Mouse (Mus musculus) frontal cortex, adult 2 months (tissue): Measurements from ENCODE around the gene Plek2. TPM values are rescaled to one million over a fixed set of nuclear protein-coding genes. Genes with fewer than 3 reads are reported as not detected.

Experiments used
- polyA plus RNA-seq: library from polyadenylated mRNA; depleted of rRNA; stranded (reverse); fragments of >200 nt; gene quantifications from 2 replicates; pipeline ENCODE4 v1.2.3, GENCODE M21; 2012; rRNA removed

Plek2 gene
- polyA plus RNA-seq, 1 experiment: 0.14 TPM

Other genes with a start within 250 kb of the Plek2 start
- 0.23 and 0.60 TPM in 2 replicates for gene Fam71d, start 215.4 kb downstream of the Plek2 start, polyA plus RNA-seq
- gene Mpp5, start 158.1 kb downstream of the Plek2 start, polyA plus RNA-seq: 10.0 and 11.4 TPM in 2 replicates
- 215 and 242 TPM in 2 replicates for gene Atp6v1d, start 45.3 kb downstream of the Plek2 start, polyA plus RNA-seq
- 24.2 and 30.1 TPM in 2 replicates for gene Eif2s1, start 45.1 kb downstream of the Plek2 start, polyA plus RNA-seq
- 18.9 and 21.6 TPM in 2 replicates for gene Tmem229b, start 100.7 kb upstream of the Plek2 start, polyA plus RNA-seq
- gene Plekhh1, start 122.2 kb upstream of the Plek2 start, polyA plus RNA-seq: 9.9 and 10.6 TPM in 2 replicates
- gene Pigh, start 182.7 kb upstream of the Plek2 start, polyA plus RNA-seq: 10.9 and 12.1 TPM in 2 replicates
- 5.9 TPM in 2 replicates for gene Arg2, start 223.8 kb upstream of the Plek2 start, polyA plus RNA-seq